Mouse (Mus musculus): ENCODE results near the gene Ngfr. TPM values are rescaled to one million over a fixed set of nuclear protein-coding genes. Genes with fewer than 3 reads are reported as not detected.

The Ngfr gene
- polyA plus RNA-seq, 1 experiment from 2014 or later = 34.5 TPM

- H3K27ac ChIP-seq = 0 out of 2 replicates have a peak overlapping the region, but pooled peaks have one; percentile 1
- H3K4me1 ChIP-seq = peaks cover 83% of the 10 kb centered on the region
- H3K4me3 ChIP-seq = no peak overlapping the region
- no peak for ATAC-seq (ENCODE audit: low FRiP score, low read depth)
- H3K27me3 ChIP-seq = peaks cover 88% of the 10 kb centered on the region
- no peaks in the 10 kb centered on the region for H3K9me3 ChIP-seq
- 8% methylated on average over 13 of the region's 13 CpGs for WGBS
- H3K9ac ChIP-seq = 0 out of 2 replicates have a peak overlapping the region, but pooled peaks have one; percentile 13
- H3K36me3 ChIP-seq = no peaks in the 10 kb centered on the region; the same call in 1 of the 2 replicates
- H3K4me2 ChIP-seq (replicated peaks) = peak overlapping the region; percentile 9; the same call in 1 of the 2 replicates
Measured at GRCm38 (mm10) chr11:95575791-95576190, 11.7 kb downstream of the Ngfr start.

GRCm38 (mm10) chr11:95574786-95575334 lies 12.7 kb downstream of the Ngfr start:
- ATAC-seq (ENCODE audit: low FRiP score, low read depth) = no peak
- peaks cover 82% of the 10 kb centered on the region for H3K27me3 ChIP-seq
- no peak overlapping the region for H3K9ac ChIP-seq
- no peak overlapping the region for H3K4me2 ChIP-seq (replicated peaks)
- H3K36me3 ChIP-seq = no peaks in the 10 kb centered on the region; the same call in 1 of the 2 replicates
- peaks cover 83% of the 10 kb centered on the region for H3K4me1 ChIP-seq
- H3K27ac ChIP-seq = peak overlapping the region; percentile 1; the same call in 1 of the 2 replicates
- H3K4me3 ChIP-seq = no peak overlapping the region
- no peaks in the 10 kb centered on the region for H3K9me3 ChIP-seq
- 82% methylated on average over 6 of the region's 6 CpGs for WGBS

- WGBS = 42% methylated on average over 3 of the region's 3 CpGs
Measured at GRCm38 (mm10) chr11:95572227-95572626, 15.3 kb downstream of the Ngfr start.

GRCm38 (mm10) chr11:95571755-95572154 lies 15.8 kb downstream of the Ngfr start:
- no peak overlapping the region for H3K4me3 ChIP-seq
- H3K4me2 ChIP-seq (replicated peaks) = peak overlapping the region; percentile 21; the same call in 1 of the 2 replicates

More at GRCm38 (mm10) chr11:95572227-95572626, 15.3 kb downstream of the Ngfr start:
- Histone ChIP-seq H3K36me3 (no peaks in the 10 kb centered on the region; the same call in 1 of the 2 replicates), H3K27ac (no peak overlapping the region), H3K4me1 (peaks cover 83% of the 10 kb centered on the region), H3K4me3 (no peak overlapping the region), H3K4me2 (replicated peaks) (no peak overlapping the region), H3K27me3 (peaks cover 58% of the 10 kb centered on the region), H3K9ac (no peak overlapping the region), H3K9me3 (no peaks in the 10 kb centered on the region)
- no peak for ATAC-seq (ENCODE audit: low FRiP score, low read depth)

GRCm38 (mm10) chr11:95570827-95571619 lies 16.5 kb downstream of the Ngfr start:
- Histone ChIP-seq H3K27me3 (peaks cover 46% of the 10 kb centered on the region), H3K36me3 (no peaks in the 10 kb centered on the region), H3K9ac (no peak overlapping the region; the same call in 1 of the 2 replicates), H3K9me3 (no peaks in the 10 kb centered on the region), H3K27ac (no peak overlapping the region), H3K4me2 (replicated peaks) (0 out of 2 replicates have a peak overlapping the region, but pooled peaks have one; percentile 21), H3K4me3 (no peak overlapping the region), H3K4me1 (peaks cover 80% of the 10 kb centered on the region)
- 52% methylated on average over 25 of the region's 25 CpGs for WGBS
- ATAC-seq (ENCODE audit: low FRiP score, low read depth) = no peak

More at GRCm38 (mm10) chr11:95571755-95572154, 15.8 kb downstream of the Ngfr start:
- 12% methylated on average over 9 of the region's 9 CpGs for WGBS
- H3K9ac ChIP-seq = no peak overlapping the region; the same call in 1 of the 2 replicates
- H3K36me3 ChIP-seq = no peaks in the 10 kb centered on the region
- H3K4me1 ChIP-seq = peaks cover 84% of the 10 kb centered on the region
- H3K27me3 ChIP-seq = peaks cover 54% of the 10 kb centered on the region
- H3K27ac ChIP-seq = no peak overlapping the region
- no peaks in the 10 kb centered on the region for H3K9me3 ChIP-seq
- peak; percentile 48; the same call in 1 of the 2 replicates for ATAC-seq (ENCODE audit: low FRiP score, low read depth)

GRCm38 (mm10) chr11:95569908-95570307 lies 17.6 kb downstream of the Ngfr start:
- Histone ChIP-seq H3K36me3 (no peaks in the 10 kb centered on the region), H3K4me2 (replicated peaks) (no peak overlapping the region), H3K4me1 (peaks cover 75% of the 10 kb centered on the region), H3K27ac (no peak overlapping the region), H3K9ac (peak overlapping the region; percentile 9; the same call in 1 of the 2 replicates), H3K9me3 (no peaks in the 10 kb centered on the region), H3K27me3 (peaks cover 36% of the 10 kb centered on the region), H3K4me3 (no peak overlapping the region)
- 61% methylated on average over 6 of the region's 6 CpGs for WGBS
- ATAC-seq (ENCODE audit: low FRiP score, low read depth) = no peak

- Histone ChIP-seq H3K4me2 (replicated peaks) (no peak overlapping the region), H3K9ac (0 out of 2 replicates have a peak overlapping the region, but pooled peaks have one; percentile 21), H3K4me3 (no peak overlapping the region), H3K27me3 (peaks cover 24% of the 10 kb centered on the region; the same call in 1 of the 2 replicates), H3K4me1 (peaks cover 69% of the 10 kb centered on the region), H3K9me3 (no peaks in the 10 kb centered on the region), H3K27ac (no peak overlapping the region), H3K36me3 (no peaks in the 10 kb centered on the region)
- no peak for ATAC-seq (ENCODE audit: low FRiP score, low read depth)
- WGBS = 46% methylated on average over 8 of the region's 8 CpGs
Measured at GRCm38 (mm10) chr11:95567936-95568715, 19.4 kb downstream of the Ngfr start.

- ATAC-seq (ENCODE audit: low FRiP score, low read depth) = no peak
- H3K9ac ChIP-seq = peak overlapping the region; percentile 2; the same call in 1 of the 2 replicates
- no peak overlapping the region for H3K4me2 ChIP-seq (replicated peaks)
- H3K9me3 ChIP-seq = no peaks in the 10 kb centered on the region
- WGBS = 35% methylated on average over 6 of the region's 6 CpGs
- no peaks in the 10 kb centered on the region for H3K36me3 ChIP-seq
- peaks cover 18% of the 10 kb centered on the region; the same call in 1 of the 2 replicates for H3K27me3 ChIP-seq
- no peak overlapping the region for H3K4me3 ChIP-seq
- peak overlapping the region; percentile 28; the same call in 1 of the 2 replicates for H3K27ac ChIP-seq
- H3K4me1 ChIP-seq = peaks cover 67% of the 10 kb centered on the region
Measured at GRCm38 (mm10) chr11:95567366-95567765, 20.2 kb downstream of the Ngfr start.

GRCm38 (mm10) chr11:95565327-95565726 lies 22.2 kb downstream of the Ngfr start:
- H3K9me3 ChIP-seq = no peaks in the 10 kb centered on the region
- peaks cover 58% of the 10 kb centered on the region for H3K4me1 ChIP-seq
- H3K27ac ChIP-seq = no peak overlapping the region
- no peak overlapping the region for H3K4me2 ChIP-seq (replicated peaks)
- H3K27me3 ChIP-seq = peaks cover 4% of the 10 kb centered on the region; the same call in 1 of the 2 replicates
- no peaks in the 10 kb centered on the region for H3K36me3 ChIP-seq
- H3K4me3 ChIP-seq = no peak overlapping the region
- ATAC-seq (ENCODE audit: low FRiP score, low read depth) = no peak
- H3K9ac ChIP-seq = no peak overlapping the region
- WGBS = 48% methylated on average over 10 of the region's 10 CpGs

- H3K9me3 ChIP-seq = no peaks in the 10 kb centered on the region
- 93% methylated on average over 5 of the region's 5 CpGs for WGBS
- no peak overlapping the region for H3K27ac ChIP-seq
- H3K4me3 ChIP-seq = no peak overlapping the region
- H3K4me2 ChIP-seq (replicated peaks) = no peak overlapping the region
- H3K9ac ChIP-seq = no peak overlapping the region
- peaks cover 53% of the 10 kb centered on the region for H3K4me1 ChIP-seq
- no peaks in the 10 kb centered on the region for H3K36me3 ChIP-seq
- peaks cover 4% of the 10 kb centered on the region; the same call in 1 of the 2 replicates for H3K27me3 ChIP-seq
- ATAC-seq (ENCODE audit: low FRiP score, low read depth) = no peak
Measured at GRCm38 (mm10) chr11:95563849-95564248, 23.7 kb downstream of the Ngfr start.

- Histone ChIP-seq H3K27me3 (0 out of 2 replicates have a peak, but pooled peaks cover 7% of the 10 kb centered on the region), H3K9ac (no peak overlapping the region), H3K4me1 (peaks cover 48% of the 10 kb centered on the region), H3K4me3 (no peak overlapping the region), H3K9me3 (no peaks in the 10 kb centered on the region), H3K27ac (no peak overlapping the region), H3K36me3 (no peaks in the 10 kb centered on the region), H3K4me2 (replicated peaks) (no peak overlapping the region)
- WGBS = 65% methylated on average over 3 of the region's 3 CpGs
- no peak for ATAC-seq (ENCODE audit: low FRiP score, low read depth)
Measured at GRCm38 (mm10) chr11:95560773-95561172, 26.8 kb downstream of the Ngfr start.

Data from limb, embryonic 13.5 days (tissue).